Mouse (Mus musculus): ENCODE results near the gene Mrpl41. TPM values are rescaled to one million over a fixed set of nuclear protein-coding genes. Genes with fewer than 3 reads are reported as not detected.

The Mrpl41 gene
- polyA plus RNA-seq, 1 experiment from 2014 or later = 115 TPM

- Histone ChIP-seq H3K27ac (ENCODE audit: low read depth) (peak overlapping the region; percentile 93), H3K9me3 (ENCODE audit: low read depth, low read length) (no peaks in the 10 kb centered on the region), H3K4me2 (no peak overlapping the region), H3K27me3 (ENCODE audit: insufficient read depth, low read length) (no peaks in the 10 kb centered on the region), H3K36me3 (ENCODE audit: insufficient read depth) (no peaks in the 10 kb centered on the region), H3K4me3 (ENCODE audit: low read depth, low read length) (no peak overlapping the region), H3K4me1 (ENCODE audit: insufficient read depth) (0 out of 2 replicates have a peak, but pooled peaks cover 4% of the 10 kb centered on the region), H3K9ac (no peak overlapping the region)
- DNase-seq = no peak
- WGBS = 74% methylated on average over 9 of the region's 9 CpGs
- TF ChIP-seq CTCF (IDR thresholded peaks at IDR 0.05; ENCODE audit: low read depth) = no peak
- no peak for ATAC-seq (ENCODE audit: insufficient read depth)
Observed at GRCm38 (mm10) chr2:24926345-24926964, 48.4 kb downstream of the Mrpl41 start.

- H3K4me2 ChIP-seq = no peak overlapping the region
- 64% methylated on average over 8 of the region's 8 CpGs for WGBS
- no peaks in the 10 kb centered on the region for H3K9me3 ChIP-seq (ENCODE audit: low read depth, low read length)
- H3K36me3 ChIP-seq (ENCODE audit: insufficient read depth) = no peaks in the 10 kb centered on the region
- H3K27ac ChIP-seq (ENCODE audit: low read depth) = no peak overlapping the region; the same call in 1 of the 2 replicates
- H3K4me1 ChIP-seq (ENCODE audit: insufficient read depth) = 0 out of 2 replicates have a peak, but pooled peaks cover 4% of the 10 kb centered on the region
- H3K9ac ChIP-seq = no peak overlapping the region
- no peaks in the 10 kb centered on the region for H3K27me3 ChIP-seq (ENCODE audit: insufficient read depth, low read length)
- TF ChIP-seq CTCF (IDR thresholded peaks at IDR 0.05; ENCODE audit: low read depth) = no peak
- H3K4me3 ChIP-seq (ENCODE audit: low read depth, low read length) = no peak overlapping the region
- DNase-seq (no peak), ATAC-seq (ENCODE audit: insufficient read depth) (no peak)
Observed at GRCm38 (mm10) chr2:24925284-24925683, 49.6 kb downstream of the Mrpl41 start.

Small RNA genes lying within 50 kb of the gene (microRNA-seq; reads per million reads assigned to microRNA genes)
- not detected for gene Gm22875 (ENCODE audit: borderline number of aligned reads)

Other genes with a start within 250 kb of the Mrpl41 start
- 0.05 and 0.15 TPM in 2 replicates for gene Cacna1b, start 211.9 kb downstream of the Mrpl41 start, polyA plus RNA-seq (2014; fragmentation: Nextera tagmentation; extraction: Ambion mirVana)
- gene Ehmt1, start 55.5 kb downstream of the Mrpl41 start, polyA plus RNA-seq (2014; fragmentation: Nextera tagmentation; extraction: Ambion mirVana) = 89.2 and 94.5 TPM in 2 replicates
- gene Arrdc1, start 39.8 kb downstream of the Mrpl41 start, polyA plus RNA-seq (2014; fragmentation: Nextera tagmentation; extraction: Ambion mirVana) = 76.4 and 79.2 TPM in 2 replicates
- gene Zmynd19, start 25.3 kb downstream of the Mrpl41 start, polyA plus RNA-seq (2014; fragmentation: Nextera tagmentation; extraction: Ambion mirVana) = 20.8 and 23.3 TPM in 2 replicates
- gene Dph7, start 12.7 kb downstream of the Mrpl41 start, polyA plus RNA-seq (2014; fragmentation: Nextera tagmentation; extraction: Ambion mirVana) = 26.4 and 29.3 TPM in 2 replicates
- gene Pnpla7, start 935 bp upstream of the Mrpl41 start, polyA plus RNA-seq (2014; fragmentation: Nextera tagmentation; extraction: Ambion mirVana) = 6.6 and 6.7 TPM in 2 replicates
- 59.9 and 67.8 TPM in 2 replicates for gene Nsmf, start 79.3 kb upstream of the Mrpl41 start, polyA plus RNA-seq (2014; fragmentation: Nextera tagmentation; extraction: Ambion mirVana)
- gene Entpd8, start 105.2 kb upstream of the Mrpl41 start, polyA plus RNA-seq (2014; fragmentation: Nextera tagmentation; extraction: Ambion mirVana) = not detected in 2 replicates
- gene Noxa1, start 120.1 kb upstream of the Mrpl41 start, polyA plus RNA-seq (2014; fragmentation: Nextera tagmentation; extraction: Ambion mirVana) = 0.41 and 0.68 TPM in 2 replicates
- 13.7 and 14.9 TPM in 2 replicates for gene Nrarp, start 205.7 kb upstream of the Mrpl41 start, polyA plus RNA-seq (2014; fragmentation: Nextera tagmentation; extraction: Ambion mirVana)
- gene Tor4a, start 221.8 kb upstream of the Mrpl41 start, polyA plus RNA-seq (2014; fragmentation: Nextera tagmentation; extraction: Ambion mirVana) = 7.5 and 8.2 TPM in 2 replicates
- gene Nelfb, start 236.4 kb upstream of the Mrpl41 start, polyA plus RNA-seq (2014; fragmentation: Nextera tagmentation; extraction: Ambion mirVana) = 96.6 and 108 TPM in 2 replicates
- gene Stpg3, start 239.5 kb upstream of the Mrpl41 start, polyA plus RNA-seq (2014; fragmentation: Nextera tagmentation; extraction: Ambion mirVana) = not detected in 2 replicates
- gene Fam166a, start 243.6 kb upstream of the Mrpl41 start, polyA plus RNA-seq (2014; fragmentation: Nextera tagmentation; extraction: Ambion mirVana) = 0.47 TPM in 1 of 2 replicates, not detected in the other
- gene Tubb4b, start 249.6 kb upstream of the Mrpl41 start, polyA plus RNA-seq (2014; fragmentation: Nextera tagmentation; extraction: Ambion mirVana) = 593 and 610 TPM in 2 replicates

Data from lung, embryonic 14.5 days (tissue).